Mouse (Mus musculus): ENCODE data around the gene Tmem117.

Tmem117 gene

DNA sequence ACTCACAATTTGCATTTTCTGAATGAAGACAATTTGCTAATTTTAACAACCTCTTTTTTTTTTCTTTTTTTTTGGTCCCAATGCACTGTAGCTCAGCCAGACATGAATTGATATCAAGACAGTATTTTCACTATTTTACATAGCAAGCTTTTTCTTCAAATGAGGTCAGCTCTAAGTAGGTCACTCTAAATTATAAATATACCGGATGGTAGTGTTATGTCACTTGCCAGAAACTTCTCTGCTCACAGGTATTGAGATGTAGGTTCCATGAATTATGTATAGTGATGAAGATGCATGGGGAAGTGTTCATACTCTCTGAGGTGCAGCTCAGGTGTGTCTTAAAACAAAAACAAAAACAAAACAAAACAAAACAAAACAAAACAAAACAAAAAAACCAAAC, 264.2 kb downstream of the Tmem117 start:
- DNase-seq (ENCODE audit: low spot score) = no peak

DNA sequence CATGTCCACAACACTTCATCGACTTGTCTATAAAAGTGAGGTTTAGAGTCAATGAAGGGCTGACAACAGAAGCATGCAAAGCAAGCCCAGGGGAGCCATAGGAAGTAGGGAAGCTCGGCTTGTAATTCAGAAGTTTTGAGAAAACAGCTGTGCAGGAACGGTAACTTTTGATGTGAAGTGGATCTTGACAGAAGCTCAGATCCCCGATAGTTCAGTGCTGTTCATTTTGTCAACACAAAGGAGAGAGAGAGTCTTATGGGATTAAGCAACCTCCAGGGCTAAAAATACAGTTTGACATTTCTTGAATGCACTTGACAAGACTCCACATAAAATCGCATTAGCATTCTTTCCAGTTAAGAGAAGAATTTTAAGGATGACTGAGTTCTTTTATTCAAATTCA, 265.1 kb downstream of the Tmem117 start:
- no peak for DNase-seq (ENCODE audit: low spot score)

DNA sequence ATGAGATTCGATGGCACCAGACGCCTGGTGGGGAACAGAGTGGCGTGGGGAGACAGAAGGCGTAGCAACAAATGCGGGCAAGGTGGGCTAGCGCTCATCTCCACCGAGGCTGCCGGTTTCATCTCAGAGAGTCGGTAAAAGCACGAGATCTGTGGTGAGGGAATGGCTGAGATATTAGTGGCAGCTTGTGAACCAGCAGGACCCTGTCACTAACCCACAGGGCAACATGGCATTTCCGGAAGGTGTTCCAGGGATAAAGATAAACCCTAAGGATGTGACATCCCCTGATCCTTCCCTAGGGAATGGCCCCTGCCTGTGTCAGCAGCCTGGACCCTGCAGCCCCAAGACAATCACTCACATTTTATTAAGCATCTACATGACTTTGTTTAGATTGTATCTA, 266.6 kb downstream of the Tmem117 start:
- DNase-seq (ENCODE audit: low spot score) = no peak

DNA sequence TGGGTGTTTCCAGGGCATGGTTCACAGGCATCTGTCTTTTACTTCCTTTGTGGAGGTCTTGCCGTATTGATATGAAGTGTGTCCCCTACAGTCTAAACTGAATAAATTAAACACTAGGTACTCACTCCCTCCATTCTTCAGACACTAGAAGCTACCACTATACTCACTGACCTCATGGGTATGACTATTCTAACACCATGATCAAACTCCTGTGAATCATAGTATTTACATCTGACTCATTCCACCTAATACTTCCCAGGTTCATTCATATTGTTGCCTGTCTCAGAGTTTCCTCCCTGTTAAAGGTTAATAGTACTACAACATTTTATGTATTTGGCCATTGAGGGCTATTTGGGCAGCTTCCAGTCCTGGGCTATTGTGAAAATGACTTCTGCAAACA, 274.2 kb downstream of the Tmem117 start:
- DNase-seq (ENCODE audit: low spot score) = no peak

DNA sequence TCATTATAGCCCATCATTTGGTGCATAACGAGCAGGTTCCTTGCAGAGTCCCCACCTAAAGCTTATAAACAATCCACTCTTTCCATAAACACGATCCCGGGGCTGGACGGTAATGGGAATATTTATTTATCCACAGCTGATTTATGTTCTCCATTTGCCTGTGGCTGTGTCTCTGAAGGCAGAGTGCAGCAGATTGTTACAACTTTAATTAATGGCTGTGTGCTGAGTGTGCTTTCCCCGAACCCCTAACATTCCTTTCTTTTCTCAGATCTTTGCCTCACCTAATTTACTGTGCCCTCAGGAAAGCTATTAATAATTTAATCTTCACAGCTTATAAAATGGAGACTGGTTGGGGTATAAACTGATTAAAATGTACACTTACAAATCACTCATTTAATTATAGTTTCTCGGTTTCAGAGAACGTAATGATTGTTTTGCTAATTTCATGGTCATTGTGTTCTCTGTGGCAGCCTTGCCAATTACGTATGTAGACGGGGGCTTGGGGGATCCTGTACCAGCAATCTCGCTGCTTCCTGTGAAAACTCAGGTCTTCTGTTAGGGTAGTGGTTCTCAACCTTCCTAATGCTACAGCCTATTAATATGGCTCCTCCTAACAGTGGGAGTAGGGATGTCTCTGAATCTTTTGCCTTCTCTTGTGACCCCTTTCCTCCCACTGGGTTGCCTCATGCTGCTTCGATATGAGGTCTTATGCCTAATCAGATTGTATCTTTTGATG, 275.8 kb downstream of the Tmem117 start:
- no peak for DNase-seq (ENCODE audit: low spot score)

DNA sequence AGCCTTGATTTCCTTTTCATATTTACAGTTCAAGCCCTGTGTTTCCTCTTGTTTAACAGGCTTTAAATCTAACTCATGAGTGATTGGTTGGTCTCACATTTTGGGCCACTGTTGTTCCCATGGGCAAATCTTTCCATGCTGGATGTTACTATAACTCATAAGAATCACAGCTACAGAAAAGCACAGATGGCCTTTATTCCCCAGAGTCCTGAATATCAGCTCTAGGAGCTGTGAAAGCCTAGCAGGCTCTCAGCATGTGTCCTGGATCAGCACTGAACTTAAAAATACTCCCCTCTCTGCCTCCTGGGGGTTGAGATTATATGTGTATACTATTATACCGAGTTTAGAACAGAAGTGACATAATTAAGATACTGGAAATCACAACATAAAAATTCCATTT, 292.6 kb downstream of the Tmem117 start:
- DNase-seq (ENCODE audit: low spot score) = no peak

DNA sequence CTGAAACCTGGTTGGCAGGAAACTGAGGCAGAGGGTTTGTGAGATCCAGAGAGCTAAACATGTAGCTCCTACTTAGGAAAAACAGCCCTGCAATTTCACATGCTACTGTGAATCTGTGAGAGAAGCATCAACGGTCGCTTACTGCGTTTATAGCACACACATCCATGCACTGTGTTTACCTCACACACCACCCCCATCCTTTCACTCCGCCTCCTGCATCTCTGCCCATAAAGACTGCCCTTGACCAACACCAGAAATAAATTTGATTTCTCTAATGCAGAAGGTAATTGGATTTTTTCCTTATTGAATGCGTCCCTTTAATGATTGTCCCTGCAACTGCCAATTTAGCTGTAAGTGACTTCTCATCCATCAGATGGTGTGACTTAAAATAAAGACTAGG, 299.0 kb downstream of the Tmem117 start:
- no peak for DNase-seq (ENCODE audit: low spot score)

DNA sequence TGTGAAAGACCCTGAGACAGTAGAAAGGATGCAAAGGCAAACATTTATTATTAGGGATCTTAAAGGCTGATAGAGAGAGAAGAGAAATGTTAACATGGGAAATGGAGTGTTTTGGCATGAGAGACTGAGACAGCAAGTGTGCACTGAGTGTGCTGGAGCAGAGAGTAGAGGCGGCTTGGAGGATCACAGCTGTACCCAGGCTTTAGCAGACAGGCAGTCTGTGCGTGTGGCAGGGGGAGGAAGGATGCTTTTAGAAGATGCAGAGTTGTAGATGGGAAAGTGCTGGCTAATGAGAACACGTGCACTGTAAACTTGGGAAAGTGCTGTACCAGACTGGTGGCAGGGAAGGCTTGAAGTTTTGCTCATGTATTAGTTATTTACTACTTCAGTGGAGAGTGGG, 301.7 kb downstream of the Tmem117 start:
- no peak for DNase-seq (ENCODE audit: low spot score)

DNA sequence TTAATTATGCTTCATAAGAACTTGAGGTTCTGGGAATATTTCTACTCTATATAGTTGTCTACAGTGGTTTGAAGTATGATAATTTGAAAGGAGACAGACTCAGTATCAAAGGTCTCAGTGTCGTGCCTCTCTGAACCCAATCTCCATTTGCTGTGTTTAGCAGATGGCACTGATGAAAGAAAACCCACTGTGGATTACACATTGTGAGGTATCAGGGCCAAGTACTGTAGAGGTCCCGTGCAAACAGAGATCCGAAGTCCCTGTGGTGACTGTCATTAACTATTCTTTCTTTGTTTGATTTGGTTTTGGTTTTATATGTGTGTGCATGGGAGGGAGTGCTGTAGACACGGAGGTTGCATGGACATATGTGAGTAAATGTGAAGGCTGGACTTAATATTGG, 304.0 kb downstream of the Tmem117 start:
- no peak for DNase-seq (ENCODE audit: low spot score)

DNA sequence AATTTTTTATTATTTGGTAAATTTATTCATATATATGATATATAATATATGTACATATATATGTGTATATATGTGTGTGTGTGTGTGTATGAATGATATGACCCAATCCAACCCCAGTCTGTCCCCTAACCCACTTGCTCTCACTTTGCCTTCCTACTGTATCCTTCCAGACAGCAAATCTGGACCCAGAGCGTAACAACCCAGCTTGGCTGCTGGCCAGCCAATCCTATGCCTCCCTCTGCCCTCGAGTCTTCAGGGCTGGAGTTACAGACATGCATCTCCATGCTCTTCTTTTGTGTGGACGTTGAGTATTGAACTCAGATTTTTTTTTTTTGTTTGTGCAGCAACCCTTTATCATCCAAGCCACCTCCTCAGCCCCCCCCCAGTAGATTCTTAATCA, 304.4 kb downstream of the Tmem117 start:
- no peak for DNase-seq (ENCODE audit: low spot score)

DNA sequence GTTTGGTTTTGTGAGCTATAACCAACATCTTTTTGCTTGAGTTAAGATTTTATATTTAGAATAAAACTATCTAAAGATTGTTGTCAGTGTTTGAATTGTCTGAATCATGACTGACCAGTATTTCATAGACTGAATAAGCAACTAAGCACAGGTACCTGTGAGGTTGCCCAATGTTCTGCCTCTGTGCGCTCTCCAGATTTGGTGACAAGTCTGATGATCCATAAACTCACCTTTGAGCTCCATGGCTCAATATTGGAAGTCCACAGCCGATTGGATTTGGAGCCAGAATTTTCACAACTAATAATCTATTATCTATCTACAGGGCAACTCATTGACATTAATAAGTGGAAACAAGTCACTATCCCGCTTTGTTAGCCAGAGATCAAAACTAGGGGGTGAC, 312.9 kb downstream of the Tmem117 start:
- no peak for DNase-seq (ENCODE audit: low spot score)

DNA sequence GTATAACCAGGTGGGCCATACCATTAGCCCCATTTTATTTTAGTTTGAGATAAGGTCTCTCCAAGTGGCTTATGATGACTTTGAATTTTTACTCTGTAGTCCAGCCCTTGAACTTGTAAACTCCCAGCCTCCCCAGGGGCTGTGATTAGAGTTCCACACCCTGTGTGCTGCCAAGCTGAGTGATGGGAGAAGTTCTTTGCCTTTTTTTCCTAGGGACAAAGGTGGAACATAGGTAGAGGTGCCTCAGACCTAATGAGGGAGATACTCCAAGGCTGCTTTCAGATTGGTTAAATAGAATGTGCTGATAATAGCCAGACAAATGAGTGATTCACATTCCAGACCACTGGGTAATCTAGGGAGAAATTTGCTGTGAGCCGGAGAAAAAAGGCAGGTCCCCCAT, 313.4 kb downstream of the Tmem117 start:
- DNase-seq (ENCODE audit: low spot score) = no peak

DNA sequence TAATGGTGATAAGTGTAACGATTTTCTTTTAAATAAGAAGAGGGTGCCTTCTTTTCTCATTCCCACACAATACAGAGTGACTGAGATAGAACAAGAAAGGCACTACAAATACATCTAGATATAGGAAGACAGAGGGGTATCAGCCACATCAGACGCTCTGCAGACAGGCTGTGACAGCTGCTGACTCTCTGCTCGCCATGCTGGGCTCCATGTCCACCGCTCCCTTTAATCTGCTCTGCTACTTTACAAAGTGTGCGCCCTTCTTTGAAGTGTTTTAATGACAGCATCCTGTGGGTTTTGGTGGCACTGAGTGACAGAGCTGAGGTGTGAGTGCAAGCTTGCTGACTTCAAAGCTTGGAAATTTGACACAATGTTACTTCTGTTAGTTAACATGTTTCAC, 314.9 kb downstream of the Tmem117 start:
- DNase-seq (ENCODE audit: low spot score) = no peak

DNA sequence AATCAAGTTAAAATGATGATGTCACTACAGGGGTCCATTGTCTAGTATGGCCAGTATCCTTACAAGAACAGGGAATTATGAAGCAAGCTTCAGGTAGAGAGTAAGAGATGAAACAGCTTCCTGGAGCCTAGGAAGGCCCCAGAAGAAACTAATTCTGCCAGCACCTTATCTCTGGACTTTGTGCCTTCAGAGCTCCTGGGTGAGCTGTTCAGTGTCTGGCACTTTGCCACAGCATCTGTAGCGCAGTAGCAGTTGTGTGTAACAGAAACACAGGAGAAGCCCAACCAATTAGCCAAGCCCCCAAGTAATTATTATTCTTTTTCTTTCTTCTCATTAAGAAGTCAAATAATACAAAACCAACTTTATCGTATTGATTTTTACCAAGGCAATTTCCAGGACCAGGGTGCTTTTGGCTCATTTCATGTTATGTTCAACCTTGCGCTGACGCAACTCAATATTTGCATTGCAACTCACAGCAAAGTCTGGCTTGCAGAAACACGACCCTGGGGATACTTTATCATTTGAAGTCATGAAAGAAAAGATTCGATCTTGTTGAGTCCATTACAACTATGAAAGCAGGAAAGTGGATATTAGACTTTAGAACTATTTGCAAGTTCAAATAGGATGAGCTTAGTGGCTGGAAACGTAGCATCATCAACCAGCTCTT, 322.5 kb downstream of the Tmem117 start:
- DNase-seq (ENCODE audit: low spot score) = no peak

DNA sequence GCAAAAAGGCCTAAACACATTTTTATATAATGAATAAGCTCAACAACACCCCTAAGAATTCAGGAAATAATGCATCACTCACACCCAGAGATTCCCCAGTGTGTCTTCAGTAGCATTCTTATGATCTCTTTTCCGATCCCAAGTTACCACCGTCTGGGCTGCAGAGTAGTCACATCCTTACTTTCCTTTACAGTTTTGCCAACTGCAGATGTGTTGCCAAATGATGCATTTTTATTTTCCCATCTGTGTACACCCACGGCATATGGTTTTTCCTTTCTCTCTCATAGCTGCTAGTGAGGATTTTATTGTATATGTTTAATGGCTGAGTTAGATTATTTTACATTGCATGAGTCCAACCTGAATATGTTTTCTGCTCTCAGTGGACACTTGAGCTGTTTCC, 327.7 kb downstream of the Tmem117 start:
- no peak for DNase-seq (ENCODE audit: low spot score)

DNA sequence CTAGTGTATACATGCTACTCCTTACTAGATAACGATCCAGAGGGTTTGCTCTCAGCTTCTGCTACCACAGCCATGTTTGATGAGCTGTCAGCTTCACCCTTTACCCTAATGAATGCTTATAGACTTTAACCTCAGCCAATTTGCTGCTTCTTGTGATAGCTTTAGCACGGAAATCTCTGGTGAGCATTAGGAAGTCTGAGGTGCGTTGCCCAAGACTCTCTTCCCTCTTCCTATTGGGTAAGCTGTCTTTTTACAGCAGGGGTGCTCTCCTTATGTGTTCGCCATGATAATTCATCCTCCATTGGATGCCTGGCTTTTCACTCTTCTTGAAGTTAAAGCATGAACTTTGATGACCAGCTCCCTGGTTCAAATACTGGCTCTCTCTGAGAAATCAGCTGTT, 328.2 kb downstream of the Tmem117 start:
- no peak for DNase-seq (ENCODE audit: low spot score)

DNA sequence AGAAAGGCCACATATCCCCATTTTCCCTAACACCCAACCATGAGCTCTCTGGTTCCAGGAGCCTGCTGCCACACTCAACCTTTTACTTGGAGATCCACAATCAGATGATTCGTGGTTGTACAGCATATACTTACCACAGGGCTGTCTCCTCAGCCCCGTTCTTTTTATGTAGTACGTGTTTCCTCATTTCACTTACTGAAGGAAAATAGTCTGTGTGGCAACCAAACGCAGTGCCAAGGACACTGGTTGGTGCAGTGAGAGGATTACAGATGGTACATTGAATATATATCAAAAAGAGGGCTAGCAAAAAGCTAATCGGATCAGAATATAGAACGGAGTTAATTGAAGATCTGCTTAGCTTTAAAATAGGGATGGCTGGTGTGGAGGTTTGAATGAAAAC, 338.0 kb downstream of the Tmem117 start:
- DNase-seq (ENCODE audit: low spot score) = no peak

DNA sequence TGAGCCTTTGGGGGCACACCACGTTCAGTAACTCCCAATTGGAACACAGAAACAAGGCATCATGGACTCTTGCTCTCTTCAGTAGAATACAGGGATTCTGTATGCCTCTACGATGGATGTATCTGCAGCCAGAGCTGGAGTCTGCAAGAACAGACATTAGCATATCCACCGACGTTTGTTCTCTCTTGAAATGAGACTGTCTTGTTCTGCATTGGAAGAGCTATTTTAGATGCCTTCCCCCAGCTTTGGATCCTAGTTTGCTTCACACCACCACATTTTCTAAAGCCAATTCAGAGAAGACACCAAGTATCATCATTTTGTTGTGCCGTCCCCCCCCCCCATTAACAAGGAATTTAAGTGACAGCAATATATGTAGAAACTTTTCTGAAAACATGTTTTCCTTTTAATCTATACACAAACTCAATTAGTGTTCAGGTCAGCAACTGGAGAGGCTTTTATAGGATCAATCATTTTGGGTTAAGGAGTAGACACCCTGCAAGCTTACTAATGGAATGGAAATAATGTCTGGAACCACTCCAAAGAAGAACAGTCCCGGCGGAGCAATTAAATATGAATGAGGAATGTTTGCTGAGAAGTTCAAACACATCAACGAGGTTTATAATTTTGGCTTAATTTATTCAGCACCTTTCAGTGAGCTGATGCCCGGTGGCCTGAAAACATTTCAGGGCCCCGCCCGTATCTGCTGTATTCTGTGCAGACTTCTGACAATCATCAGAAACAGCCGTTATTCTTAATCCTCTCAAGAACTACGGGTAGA, 339.6 kb downstream of the Tmem117 start:
- no peak for DNase-seq (ENCODE audit: low spot score)

DNA sequence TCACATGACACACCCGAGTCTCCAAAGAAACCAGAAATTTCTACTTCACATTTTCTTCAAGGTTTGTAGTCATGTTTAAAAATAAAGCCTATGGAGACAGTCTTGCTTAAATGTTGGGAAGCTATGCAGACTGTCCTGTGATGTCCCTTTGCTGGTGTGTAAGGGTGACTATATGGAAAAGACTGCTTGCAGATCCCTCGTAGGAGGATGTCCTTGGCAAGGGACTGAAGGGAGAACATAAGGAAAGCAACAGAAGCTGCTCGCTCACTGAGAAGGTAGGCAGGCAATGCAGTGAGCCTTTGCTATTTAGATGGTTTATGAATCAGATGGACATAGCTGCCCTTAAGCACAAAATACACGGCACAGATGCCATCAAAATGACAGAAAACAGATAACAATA, 352.8 kb downstream of the Tmem117 start:
- DNase-seq (ENCODE audit: low spot score) = no peak

DNA sequence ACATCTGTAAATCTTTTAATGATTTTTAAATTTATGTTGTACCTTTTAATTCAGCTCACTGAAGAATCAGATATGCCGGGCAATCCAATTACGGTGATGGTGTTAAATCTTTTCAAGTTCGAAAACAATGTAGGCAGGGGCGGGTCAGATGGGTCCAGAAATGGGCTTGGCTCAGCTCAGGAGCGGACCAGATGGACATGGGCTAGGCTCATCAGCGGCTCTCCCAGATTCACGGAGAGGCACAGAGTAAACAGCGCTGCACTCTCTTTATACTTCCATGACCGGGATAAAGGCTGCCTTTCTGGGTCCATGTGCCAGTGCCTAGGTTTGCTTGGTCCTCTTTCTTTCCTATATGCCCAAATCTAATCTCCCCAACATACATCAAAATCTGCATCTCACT, 366.3 kb downstream of the Tmem117 start:
- no peak for DNase-seq (ENCODE audit: low spot score)

DNA sequence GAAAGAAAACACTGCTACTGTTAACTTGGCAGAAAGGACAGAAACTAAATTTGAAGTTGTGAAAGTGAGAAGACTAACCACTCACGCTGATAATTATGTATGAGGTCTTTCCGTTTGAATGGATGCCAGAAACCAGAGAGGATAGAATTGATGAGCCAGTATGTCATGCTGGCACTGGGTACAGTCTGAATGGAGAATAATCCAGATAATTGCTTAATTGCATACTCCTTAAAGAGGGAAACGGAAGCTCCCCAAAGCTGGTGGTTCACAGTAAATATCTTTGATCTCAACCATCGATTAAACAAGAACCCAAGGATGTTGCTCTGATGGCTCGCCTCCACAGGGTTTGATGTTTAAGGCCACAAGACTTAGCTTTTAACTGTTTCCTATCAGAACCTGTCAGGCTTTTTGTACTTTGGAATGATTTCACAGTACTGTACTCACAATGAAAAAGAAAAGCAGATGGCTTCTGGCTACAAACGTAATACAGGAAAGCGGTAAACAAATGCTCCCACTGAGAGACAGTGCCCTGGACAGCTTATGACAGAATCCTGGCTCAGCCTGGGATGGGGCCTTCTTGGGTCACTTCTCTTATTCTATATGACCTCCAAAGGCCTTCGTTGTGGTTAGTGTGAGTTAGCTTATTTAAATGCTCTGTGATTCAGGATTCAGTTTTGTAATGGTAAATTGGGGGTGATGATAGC, 376.2 kb downstream of the Tmem117 start:
- no peak for DNase-seq (ENCODE audit: low spot score)

DNA sequence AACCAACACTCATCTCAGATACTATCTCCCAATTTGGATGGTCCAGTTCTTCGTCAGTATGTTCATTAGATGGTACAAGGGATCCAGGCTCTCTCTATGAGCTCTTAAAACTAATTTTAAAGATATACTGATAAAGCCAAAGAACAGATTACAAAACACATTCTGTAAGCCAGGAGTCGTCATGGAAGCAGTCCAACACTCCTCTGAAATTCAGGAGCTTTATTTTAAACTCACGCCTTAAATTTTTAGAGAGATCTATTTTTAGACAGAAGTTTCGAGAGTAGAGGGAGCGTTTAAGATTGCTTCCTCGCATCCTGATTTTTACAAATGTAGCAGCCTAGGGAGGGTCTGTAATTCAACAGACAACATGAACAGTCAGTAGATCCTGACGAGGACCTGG, 393.2 kb downstream of the Tmem117 start:
- no peak for DNase-seq (ENCODE audit: low spot score)

DNA sequence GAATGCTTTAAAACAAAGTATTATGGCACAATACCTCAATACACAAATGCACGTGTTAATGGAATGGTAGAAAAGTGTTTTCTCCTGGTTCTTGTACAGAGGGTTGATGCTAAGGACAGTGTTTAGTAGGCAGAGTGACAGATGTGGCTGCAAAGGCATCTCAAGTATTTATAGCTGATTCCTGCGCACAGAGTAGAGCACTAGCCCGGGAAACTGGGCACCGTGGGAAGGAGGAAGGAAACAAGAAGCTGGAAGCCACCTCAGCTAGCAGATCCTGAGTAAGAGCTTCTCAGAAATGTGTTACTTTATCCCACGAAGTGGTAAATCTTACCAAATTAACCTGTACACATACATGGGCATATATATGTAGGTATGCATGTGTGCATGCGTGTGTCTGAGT, 395.4 kb downstream of the Tmem117 start:
- no peak for DNase-seq (ENCODE audit: low spot score)
